Mouse (Mus musculus) telencephalon, adult 2 months (tissue): ENCODE results near the gene Cyp4f37.
"Not testable (repeated sequence)": the region's sequence is repeated elsewhere in the genome, so short reads cannot be mapped to it uniquely, and the experiment has no call there.

ENCODE experiments used
- DNase-seq: peaks from one replicate; pipeline ENCODE4 v3.0.0-alpha.2; 2011; ENCODE audit warnings: low read depth, low spot score

Cyp4f37 gene

DNA sequence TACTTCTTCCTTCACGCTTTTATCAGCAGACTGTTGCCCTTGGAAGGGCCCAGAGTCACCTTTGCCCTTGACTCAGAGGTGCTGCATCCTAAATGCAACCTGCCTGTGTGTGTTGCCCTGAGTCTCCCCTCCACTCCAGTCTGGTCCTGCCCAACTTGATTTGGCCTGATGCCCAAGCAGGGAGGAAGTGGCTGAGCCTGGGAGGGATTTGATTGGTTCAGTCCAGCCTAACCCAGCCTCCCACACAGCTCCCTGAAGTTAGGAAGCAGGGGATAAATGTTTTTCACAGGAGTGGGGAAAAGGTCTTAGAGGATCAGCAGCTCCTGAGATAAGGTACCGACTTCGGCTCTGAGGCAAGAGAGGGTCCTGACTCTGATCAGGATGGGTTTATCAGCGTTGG lies at the start of gene Cyp4f37:
Gene Cyp4f37, plus strand, starts transcription at position 292 of the 400 bp plus-strand sequence.
- not testable (repeated sequence) for DNase-seq

DNA sequence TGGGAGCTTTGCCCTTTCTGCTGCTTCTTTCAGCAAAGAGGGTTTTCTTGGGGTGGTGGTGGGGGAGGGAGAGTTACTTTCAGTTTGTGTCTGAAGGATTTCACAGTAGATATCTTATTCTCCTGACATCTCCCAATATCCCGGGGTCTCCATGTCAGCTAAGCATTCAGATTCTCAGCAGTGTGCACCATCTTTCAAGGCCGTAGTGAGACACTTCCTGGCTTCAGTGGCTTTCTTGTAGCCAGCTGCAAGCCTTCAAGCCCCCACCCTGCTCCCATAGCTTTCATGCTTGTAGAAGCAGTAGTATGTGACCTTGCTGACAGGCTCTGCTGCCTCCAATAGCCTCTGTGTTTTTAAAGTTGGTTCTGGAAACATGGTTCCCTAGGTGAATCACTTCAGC lies 47.8 kb upstream of the Cyp4f37 start:
- not testable (repeated sequence) for DNase-seq

- DNase-seq = no peak
Observed at GRCm38 (mm10) chr17:32577496-32578186, 43.5 kb upstream of the Cyp4f37 start.

GRCm38 (mm10) chr17:32596494-32596893 lies 24.6 kb upstream of the Cyp4f37 start:
- no peak for DNase-seq

- DNase-seq = peak; percentile 31
Observed at GRCm38 (mm10) chr17:32608055-32608454, 13.1 kb upstream of the Cyp4f37 start.

- not testable (repeated sequence) for DNase-seq
Observed at GRCm38 (mm10) chr17:32610231-32610630, 10.9 kb upstream of the Cyp4f37 start.

DNA sequence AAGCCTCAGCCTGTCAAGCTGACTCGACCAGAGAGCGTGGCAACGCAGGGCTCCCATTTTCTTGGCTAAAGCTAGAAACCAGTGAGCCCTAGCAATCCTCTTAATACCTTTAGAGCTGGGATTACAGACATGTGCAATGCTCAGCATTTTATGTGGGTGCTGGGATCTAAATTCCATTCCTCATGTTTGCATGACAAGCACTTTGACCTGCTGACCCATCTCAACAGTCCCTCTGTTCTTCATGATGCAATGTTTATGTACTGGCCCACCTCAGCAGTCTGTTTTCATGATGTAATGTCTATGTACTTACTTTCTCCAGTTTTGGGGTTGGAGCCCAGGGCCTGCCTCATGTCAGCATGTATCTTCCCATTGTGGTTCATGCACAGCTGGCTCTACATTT lies 10.2 kb upstream of the Cyp4f37 start:
- no peak for DNase-seq

DNA sequence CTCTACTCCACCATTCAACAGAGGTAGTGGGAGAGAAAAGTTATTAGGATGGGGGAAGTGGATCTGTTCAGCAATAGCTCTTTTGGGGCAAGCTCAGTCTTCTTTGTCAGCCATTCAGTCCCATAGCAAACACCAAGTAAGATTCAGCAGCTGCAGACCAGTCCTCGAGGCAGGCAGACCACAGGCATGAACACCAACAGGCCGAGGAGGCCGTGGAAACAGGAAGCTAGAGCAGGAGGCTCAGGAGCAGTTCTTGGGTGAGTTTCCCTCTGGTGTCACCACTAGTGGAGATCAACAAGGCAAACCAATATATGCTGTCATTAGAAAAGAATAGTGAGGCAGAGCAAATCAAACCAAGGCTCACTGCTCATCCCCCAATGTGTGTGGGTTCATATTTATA lies 8.7 kb upstream of the Cyp4f37 start:
- DNase-seq = no peak

DNA sequence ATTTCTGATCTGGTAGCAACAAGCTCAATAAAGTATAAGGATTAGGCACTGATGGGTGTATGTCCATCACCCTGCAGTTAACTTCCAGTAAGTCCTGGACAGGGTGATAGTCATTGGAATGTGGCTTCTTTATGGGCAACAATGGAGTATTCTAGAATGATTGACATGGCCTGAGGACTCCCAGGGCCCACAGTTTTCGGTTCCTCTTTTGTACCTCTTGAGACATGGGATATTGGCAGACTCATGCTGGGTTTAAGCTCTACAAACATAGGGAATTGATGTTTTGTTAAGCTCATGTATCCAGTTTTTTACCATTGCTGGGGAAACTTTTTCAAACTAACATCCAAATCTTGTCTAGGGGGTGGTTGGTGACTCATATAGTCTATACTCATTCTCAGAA lies 3.9 kb upstream of the Cyp4f37 start:
- DNase-seq = no peak

GRCm38 (mm10) chr17:32629726-32630125 lies 8.6 kb downstream of the Cyp4f37 start:
- DNase-seq = not testable (repeated sequence)

DNA sequence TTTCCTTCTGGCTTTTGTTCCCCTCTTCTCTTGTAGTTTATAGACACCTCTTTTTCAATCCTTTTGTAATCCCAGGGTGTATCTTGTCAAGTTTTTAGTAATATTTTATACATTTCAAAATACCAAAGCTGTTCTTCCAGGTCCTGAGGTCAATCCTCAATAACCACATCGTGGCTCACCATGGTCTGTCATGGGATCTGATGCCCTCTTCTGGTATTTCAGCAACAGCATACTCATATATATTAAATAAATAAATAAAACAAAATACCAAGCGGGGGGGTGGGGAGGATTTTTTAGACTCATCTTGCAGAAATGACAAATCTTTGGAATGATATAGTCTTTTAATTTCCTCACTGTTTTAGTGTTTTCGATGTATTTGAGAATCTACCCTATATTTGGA lies 10.8 kb downstream of the Cyp4f37 start:
- DNase-seq = no peak

GRCm38 (mm10) chr17:32634242-32634971 lies 13.3 kb downstream of the Cyp4f37 start:
- DNase-seq = not testable (repeated sequence)

- DNase-seq = peak; percentile 35
Observed at GRCm38 (mm10) chr17:32634972-32635314, 13.8 kb downstream of the Cyp4f37 start.

DNA sequence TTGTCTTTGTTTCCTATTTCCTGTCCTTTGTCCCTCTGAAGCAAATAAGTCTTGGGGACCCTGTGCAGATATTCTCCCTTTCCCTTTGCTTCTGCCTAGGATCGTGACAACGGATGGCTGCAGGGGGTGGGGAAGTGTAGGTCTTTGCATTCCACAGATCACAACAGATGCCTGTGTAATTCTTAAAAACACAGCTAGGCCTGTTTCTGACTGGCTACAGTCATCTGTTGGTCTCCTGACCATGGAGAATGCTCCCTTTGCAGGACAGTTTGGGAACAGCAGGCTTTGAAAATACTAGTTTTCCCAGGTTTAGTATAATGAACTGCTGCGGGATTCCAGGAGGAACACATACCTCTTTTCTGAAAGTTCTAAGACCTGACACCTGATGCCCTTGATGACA lies 15.2 kb downstream of the Cyp4f37 start:
- DNase-seq = no peak

DNA sequence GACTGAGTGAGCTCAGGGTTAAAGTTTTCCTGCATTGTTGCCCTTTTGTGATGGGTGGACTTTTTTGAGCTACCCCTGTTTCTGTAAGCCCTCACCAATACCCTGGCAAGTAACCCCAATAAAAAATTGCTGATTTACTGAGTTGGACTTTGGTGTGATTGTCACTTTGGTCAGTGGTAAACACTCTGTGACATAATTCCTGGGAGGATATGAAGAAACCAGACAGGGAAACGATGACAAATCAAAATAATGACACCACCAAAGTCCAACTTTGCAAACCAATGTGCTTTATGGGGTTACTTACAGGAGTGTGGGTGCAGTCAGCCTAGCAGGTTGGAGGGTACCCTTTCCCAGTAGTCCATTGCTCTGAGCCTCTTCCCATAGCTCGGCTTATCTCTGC lies 16.0 kb downstream of the Cyp4f37 start:
- DNase-seq = no peak

DNA sequence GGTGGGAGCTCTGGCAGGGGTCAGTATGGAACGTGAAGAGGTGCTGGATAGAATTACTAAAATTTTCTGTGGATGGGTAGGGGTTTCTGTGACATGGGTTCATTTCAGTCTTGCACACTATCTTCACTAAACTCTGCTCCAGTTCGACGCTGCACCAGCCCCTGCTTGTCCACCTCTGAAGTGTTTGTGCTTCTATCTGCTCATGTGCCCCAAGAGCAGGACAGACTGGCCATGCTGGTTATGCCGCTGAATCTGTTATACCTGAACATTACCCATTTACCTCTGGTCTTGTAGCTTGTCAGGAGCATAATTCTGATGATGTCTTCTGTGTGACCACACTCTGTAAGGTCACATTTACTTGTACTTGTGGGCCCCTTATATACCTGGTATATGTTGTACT lies 25.5 kb downstream of the Cyp4f37 start:
- no peak for DNase-seq

- DNase-seq = no peak
Observed at GRCm38 (mm10) chr17:32653860-32654259, 32.8 kb downstream of the Cyp4f37 start.

DNA sequence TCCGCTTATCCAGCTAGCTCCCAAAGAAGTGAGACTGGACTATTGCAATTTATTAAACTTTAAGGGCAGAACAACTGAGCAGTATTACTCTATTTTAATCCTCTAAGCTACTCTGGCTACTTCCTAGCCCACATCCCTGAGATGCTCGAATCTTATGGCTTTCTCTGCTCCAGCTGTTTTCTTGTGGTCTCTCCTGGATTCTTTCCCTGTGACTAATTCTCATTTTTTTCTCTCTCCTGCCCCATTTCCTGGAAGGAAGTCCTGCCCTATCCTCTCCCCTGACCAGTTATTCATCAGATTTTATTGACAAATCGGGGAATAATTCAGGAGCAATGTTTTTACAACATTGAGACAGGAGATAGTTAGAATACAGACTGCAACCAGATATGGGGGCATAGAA lies 35.9 kb downstream of the Cyp4f37 start:
- DNase-seq = no peak

GRCm38 (mm10) chr17:32658246-32658645 lies 37.1 kb downstream of the Cyp4f37 start:
- DNase-seq = no peak

- DNase-seq = peak; percentile 1
Observed at GRCm38 (mm10) chr17:32658712-32659111, 37.6 kb downstream of the Cyp4f37 start, which contains the start of gene Cyp4f40. Cyp4f40 (plus strand) TSS chr17:32658900.

- no peak for DNase-seq
Observed at GRCm38 (mm10) chr17:32673976-32674375, 52.9 kb downstream of the Cyp4f37 start.

DNA sequence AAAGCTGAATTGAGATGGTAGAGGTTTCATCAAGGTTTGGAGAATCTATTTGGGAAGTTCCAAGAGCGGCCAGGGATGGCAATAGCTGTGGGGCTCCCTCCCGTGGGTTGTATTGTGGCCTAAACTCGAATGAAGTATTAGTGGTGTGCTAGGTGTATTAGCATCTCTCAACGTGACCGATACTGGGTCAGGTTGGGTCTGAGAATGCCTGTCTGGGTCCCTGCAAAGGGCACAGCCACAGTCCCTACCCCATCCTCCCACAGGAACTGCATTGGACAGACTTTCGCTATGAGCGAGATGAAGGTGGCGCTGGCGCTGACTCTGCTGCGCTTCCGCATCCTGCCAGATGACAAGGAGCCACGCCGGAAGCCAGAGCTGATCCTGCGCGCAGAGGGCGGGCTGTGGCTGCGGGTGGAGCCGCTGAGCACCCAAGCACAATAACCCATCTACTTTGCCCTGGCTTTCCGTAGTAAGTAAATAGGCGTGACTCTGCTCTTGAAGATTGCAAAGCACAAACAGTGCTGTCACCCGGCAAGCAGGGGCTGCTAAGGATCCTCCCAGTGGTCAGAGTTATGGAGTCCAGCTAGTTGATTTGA lies 55.0 kb downstream of the Cyp4f37 start:
- no peak for DNase-seq

DNA sequence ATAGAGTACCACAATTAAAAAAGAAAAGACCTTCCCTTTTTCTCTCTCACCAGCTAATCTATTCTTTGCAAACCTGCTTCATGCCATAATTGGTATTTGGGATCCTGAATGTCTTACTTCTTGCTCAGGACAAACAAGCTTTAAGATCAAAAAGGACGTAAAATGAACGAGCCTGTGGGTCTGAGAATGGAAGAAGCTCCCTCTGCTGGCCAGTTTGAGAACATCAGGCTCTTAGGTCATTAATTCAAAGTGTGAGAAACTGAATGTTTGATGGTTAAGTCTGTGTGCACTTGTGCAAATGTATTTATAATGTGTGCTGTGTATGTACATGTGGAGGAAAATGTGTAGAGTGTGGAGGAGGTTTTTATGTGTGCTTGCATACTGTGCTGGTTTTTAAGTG lies 59.3 kb downstream of the Cyp4f37 start:
- peak; percentile 2 for DNase-seq
